Mouse (Mus musculus) cerebellum, postnatal 4 days (tissue): ENCODE data around the gene Lrrn4cl.
"Not testable (repeated sequence)": the region's sequence is repeated elsewhere in the genome, so short reads cannot be mapped to it uniquely, and the experiment has no call there.

Experiments
- DNase-seq, 2 experiments: peaks; one replicate each; pipeline ENCODE4 v3.0.0; 2022; ENCODE audit warnings: low spot score in 2 of 2, mixed read lengths in 1 of 2

Gene Lrrn4cl

GRCm38 (mm10) chr19:8838041-8838730 lies 12.4 kb upstream of the Lrrn4cl start:
- DNase-seq, result peak in 1 of 2 experiments; percentile 49

GRCm38 (mm10) chr19:8839103-8839907 lies 11.3 kb upstream of the Lrrn4cl start, which contains the start of gene Gng3:
Gene Gng3 (minus strand): TSS chr19:8839194.
- DNase-seq, result peak in 1 of 2 experiments; percentile 73

GRCm38 (mm10) chr19:8839908-8840791 lies 10.4 kb upstream of the Lrrn4cl start:
- peak in 1 of 2 experiments; percentile 69 for DNase-seq

- DNase-seq, result no peak
Observed at GRCm38 (mm10) chr19:8841012-8841411, 9.6 kb upstream of the Lrrn4cl start.

- DNase-seq, result no peak
Observed at GRCm38 (mm10) chr19:8842961-8843360, 7.6 kb upstream of the Lrrn4cl start.

GRCm38 (mm10) chr19:8844371-8845129 lies 6.0 kb upstream of the Lrrn4cl start:
- DNase-seq, result peak; percentile 57 to 80

DNA sequence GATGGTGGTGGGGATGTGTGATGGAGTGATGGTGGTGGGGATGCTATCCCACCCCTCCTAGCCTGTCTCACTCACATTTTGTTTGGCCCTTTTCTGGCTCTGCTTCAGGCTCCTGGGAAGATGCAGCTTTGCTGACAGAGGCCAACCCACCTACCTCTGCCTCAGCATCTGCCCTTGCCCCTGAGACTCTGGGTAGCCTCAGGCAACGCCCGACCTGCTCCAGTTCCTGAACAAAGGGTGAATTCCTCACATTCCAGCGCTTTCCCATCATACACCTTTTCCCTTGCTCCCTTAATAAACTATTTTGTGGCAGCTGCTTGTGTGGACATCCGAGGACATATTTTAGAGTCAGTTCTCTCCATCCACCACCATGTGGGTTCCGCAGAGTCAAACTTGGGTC lies 2.2 kb upstream of the Lrrn4cl start:
- no peak for DNase-seq

DNA sequence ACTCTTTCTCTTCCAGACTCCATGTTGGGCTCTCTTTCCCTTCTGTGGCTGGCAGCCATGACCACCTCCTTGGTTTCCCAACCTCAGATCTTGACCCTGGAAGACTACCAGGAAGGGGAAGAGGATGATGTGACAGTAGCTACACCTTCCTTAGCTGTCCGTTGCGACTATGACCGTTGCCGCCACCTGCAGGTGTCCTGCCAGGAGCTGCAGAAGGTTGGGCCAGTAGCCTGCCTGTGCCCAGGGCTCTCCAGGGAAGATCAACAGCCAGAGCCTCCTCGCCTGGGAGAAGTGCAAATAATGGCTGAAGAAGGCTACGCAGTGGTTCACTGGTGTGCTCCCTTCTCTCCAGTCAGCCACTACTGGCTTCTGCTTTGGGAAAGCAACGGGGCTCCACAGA lies 1.1 kb downstream of the Lrrn4cl start:
- no peak for DNase-seq

DNA sequence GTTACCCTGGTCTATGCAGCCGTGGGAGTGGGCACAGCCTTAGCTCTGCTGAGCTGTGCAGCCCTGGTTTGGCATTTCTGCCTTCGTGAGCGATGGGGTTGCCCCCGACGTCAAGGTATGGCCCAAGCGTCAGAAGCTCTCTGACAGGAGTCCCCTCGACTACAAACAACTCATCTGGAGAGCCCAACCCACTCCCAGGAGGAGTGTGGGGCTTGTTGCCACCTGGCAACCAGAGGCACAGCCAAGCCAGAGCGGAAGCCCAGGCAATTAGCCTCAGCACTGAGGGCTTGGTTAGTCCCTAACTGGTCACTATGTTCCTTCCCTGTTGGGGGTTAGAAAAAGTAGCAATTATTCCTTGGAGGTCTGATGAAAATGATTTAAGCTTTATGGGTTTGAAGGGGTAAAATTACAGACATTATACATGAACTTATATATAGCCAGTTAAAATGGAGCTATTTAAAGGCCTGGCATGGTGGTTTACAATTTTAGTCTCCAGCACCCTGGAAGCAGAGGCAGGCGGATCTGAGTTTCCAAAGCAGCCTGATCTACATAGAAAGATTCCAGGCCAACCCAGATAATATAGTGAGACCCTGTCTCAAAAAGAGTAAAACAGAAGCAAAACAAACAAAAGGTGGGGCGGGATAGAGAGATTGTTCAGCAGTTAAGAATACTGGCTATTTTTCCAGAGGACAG lies 1.8 kb downstream of the Lrrn4cl start:
- DNase-seq, result no peak

DNA sequence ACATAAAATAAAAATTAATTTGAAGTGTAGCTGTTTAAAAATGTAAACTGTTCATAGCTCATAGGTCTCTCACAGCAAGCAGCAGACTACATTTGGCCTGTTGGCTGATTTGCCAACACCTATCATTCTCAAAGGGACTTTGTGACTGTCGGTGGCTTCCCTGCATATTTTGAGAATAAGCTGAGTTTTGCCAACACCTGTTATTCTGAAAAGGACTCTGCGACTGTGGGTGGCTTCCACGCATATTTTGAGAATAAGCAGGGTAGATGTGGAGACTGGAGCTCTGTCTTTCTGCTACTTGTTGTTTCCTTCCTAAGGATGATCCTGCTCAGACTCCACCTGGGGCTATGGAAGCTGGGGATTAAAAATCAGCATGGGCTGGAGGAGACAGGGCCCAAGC lies 2.5 kb downstream of the Lrrn4cl start:
- no peak for DNase-seq

GRCm38 (mm10) chr19:8857689-8858088 lies 7.1 kb downstream of the Lrrn4cl start:
- no peak for DNase-seq

- DNase-seq, result no peak
Observed at GRCm38 (mm10) chr19:8859018-8859417, 8.4 kb downstream of the Lrrn4cl start.

DNA sequence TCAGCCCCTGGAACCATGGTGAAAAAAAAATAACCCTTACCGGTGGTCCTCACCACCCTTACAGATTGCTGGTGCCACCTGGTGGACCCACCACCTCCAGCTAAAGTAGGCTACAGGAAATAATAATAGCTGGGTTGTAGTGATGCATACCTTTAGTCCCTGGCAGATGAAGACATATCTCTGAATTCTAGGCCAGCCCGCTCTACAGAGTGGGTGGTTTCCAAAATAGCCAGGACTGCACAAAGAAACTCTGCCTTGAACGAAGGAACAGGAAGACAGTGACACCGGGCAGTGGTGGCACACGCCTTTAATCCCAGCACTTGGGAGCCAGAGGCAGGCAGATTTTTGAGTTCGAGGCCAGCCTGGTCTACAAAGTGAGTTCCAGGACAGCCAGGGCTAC lies 13.7 kb downstream of the Lrrn4cl start:
- no peak for DNase-seq

DNA sequence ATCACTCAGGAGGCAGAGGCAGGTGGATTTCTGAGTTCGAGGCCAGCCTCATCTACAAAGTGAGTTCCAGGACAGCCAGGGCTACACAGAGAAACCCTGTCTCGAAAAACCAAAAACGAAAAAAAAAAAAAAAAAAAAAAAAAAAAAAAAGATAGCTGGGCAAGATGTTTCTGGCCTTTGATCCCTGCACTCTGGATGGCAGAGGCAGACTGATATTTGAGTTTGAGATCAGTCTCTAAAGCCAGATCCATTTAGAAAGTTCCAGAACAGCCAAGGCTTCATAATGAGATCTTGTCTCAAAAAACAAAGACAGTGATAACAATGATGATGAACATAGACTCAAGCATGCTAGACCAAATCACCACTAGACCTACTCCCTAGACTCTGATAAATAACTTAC lies 19.8 kb downstream of the Lrrn4cl start:
- DNase-seq, result not testable (repeated sequence)

GRCm38 (mm10) chr19:8870838-8871237 lies 20.3 kb downstream of the Lrrn4cl start:
- DNase-seq, result no peak

DNA sequence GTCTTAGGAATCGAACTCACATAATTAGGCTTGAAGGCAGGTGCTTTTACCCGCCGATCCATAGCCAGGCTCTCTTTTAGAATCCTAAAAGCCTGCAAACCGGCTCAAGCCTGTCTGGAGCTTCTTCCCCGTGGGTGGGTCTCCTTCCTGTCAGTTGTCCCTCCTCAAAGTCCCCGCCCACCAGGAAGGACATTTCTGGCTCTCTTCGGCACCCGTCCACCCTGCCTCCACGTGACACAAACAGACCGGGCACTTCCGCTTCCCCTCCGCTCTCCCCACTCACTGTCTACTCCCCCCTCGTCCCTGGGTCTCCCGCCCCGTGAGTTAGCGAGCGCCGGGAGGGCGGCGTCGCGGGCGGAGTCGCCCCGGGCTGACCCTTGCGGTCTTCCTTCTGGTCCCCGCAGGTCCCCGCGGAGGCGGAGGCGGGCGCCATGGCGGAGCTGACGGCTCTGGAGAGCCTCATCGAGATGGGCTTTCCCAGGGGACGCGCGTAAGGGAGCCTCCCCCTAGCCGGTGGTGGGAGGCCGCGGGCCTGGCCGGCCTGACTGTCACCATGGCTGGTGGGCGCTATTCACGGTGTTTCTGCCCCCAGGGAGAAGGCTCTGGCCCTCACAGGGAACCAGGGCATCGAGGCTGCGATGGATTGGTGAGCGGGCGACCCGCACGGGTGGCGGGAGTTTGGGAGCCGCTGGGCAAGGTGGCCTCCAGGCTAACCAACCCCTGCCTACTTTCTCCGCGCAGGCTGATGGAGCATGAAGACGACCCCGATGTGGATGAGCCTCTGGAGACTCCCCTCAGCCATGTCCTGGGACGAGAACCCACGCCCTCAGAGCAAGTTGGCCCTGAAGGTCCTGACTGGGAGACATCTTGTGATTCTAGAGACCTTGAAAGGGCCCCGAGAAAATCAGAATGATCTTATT lies 21.0 kb downstream of the Lrrn4cl start, which contains the start of gene Ubxn1:
Gene Ubxn1, plus strand, starts transcription at position 230 of the 920 bp plus-strand sequence.
- peak; percentile 91 to 93 for DNase-seq

DNA sequence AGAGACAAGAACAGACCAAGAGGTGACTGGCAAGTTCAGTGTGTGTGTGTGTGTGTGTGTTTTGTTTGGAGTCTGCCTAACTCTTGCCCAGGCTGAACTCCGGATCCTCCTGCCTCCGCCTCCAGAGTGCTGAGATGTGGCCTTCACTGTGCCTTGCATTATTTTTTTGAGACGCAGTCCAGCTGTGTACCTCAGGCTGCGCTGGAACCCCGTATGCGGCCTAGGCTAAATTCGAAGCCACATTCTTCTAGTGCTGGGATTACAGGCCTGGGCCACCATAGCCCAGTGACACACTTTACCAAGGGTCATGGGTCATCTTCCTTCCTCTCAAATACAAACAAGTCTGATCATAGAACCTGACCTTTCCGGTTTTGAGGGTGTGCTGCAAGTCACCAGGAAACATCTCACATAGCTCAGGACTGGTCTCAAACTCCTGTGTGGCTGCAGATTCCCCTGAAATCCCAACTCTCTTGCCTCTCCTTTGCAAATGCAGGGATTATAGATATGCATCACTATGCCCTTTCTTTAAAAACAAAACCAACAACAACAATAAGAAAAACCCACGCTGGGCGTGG lies 21.8 kb downstream of the Lrrn4cl start:
- DNase-seq, result no peak

DNA sequence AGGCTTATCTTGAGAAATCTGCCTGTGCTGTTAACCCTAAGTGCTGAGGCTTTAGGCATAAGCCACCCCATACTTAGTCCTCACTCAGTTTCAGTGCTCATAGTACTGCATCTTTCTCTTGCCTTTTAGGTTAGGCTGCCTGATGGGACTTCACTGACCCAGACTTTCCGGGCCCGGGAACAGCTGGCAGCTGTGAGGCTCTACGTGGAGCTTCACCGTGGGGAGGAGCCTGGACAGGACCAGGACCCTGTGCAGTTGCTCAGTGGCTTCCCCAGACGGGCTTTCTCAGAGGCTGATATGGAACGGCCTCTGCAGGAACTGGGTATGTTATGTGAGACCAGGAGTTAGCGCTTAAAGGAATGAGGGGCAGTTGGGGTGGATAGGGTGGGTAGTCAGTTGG lies 24.5 kb downstream of the Lrrn4cl start:
- no peak for DNase-seq
